Mouse (Mus musculus): Measurements from ENCODE around the gene Snx7. TPM values are rescaled to one million over a fixed set of nuclear protein-coding genes. Genes with fewer than 3 reads are reported as not detected.

The Snx7 gene
- polyA plus RNA-seq, 1 experiment, result 28.3 TPM

DNA sequence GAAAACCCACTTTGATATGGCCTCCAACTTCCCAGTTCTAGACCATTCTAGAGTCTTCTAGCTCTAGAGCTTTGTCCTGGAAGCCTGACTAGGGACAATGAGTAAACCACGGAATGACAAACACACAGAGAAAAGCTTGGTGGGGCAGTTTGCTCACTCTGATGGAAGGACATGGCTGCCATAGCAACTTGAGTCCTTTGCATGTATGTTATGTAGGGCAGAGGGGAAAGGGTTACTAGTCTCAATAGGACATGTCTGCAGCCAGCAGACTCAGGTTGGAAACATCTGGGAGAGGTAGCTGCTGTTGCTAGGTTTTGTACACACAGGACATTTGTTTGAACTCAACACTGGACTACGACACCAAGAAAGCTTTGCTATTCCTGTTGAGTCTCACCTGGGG is 77.5 kb downstream of the Snx7 start:
- H3K27me3 ChIP-seq (ENCODE audit: control insufficient read depth, insufficient read depth, insufficient read length), result no peaks in the 10 kb centered on the region
- H3ac ChIP-seq (ENCODE audit: control insufficient read depth, insufficient read length), result no peak overlapping the region
- no peak for TF ChIP-seq POLR2AphosphoS2 (IDR thresholded peaks at IDR 0.05; ENCODE audit: insufficient read length, low read depth)
- no peak for TF ChIP-seq E2F4 (IDR thresholded peaks at IDR 0.05; ENCODE audit: insufficient read depth)
- TF ChIP-seq USF1 (IDR thresholded peaks at IDR 0.05; ENCODE audit: low read depth), result no peak
- no peak for TF ChIP-seq TCF3 (IDR thresholded peaks at IDR 0.05; ENCODE audit: insufficient read length, low read depth)
- TF ChIP-seq SRF (IDR thresholded peaks at IDR 0.05; ENCODE audit: control insufficient read depth, insufficient read length, low read depth), result no peak
- TF ChIP-seq MAX (IDR thresholded peaks at IDR 0.05; ENCODE audit: low read depth), result no peak
- no peak for TF ChIP-seq TCF12 (IDR thresholded peaks at IDR 0.05; ENCODE audit: insufficient read depth, poor library complexity, severe bottlenecking)
- TF ChIP-seq CEBPB (IDR thresholded peaks at IDR 0.05; ENCODE audit: insufficient read depth, poor library complexity, severe bottlenecking), result no peak
- no peak for TF ChIP-seq POLR2A (IDR thresholded peaks at IDR 0.05; ENCODE audit: insufficient read length, low read depth)
- TF ChIP-seq MYOD1 (IDR thresholded peaks at IDR 0.05; ENCODE audit: control insufficient read depth in 1 of 3, insufficient read length in 2 of 3, low read depth in 2 of 3), result no peak
- H3K79me2 ChIP-seq (ENCODE audit: control insufficient read depth, insufficient read depth), result no peaks in the 10 kb centered on the region
- H3K4me2 ChIP-seq (ENCODE audit: low read depth), result no peak overlapping the region
- H3K36me3 ChIP-seq (ENCODE audit: control insufficient read depth, insufficient read depth), result no peaks in the 10 kb centered on the region
- no peak overlapping the region for H3K4me3 ChIP-seq

DNA sequence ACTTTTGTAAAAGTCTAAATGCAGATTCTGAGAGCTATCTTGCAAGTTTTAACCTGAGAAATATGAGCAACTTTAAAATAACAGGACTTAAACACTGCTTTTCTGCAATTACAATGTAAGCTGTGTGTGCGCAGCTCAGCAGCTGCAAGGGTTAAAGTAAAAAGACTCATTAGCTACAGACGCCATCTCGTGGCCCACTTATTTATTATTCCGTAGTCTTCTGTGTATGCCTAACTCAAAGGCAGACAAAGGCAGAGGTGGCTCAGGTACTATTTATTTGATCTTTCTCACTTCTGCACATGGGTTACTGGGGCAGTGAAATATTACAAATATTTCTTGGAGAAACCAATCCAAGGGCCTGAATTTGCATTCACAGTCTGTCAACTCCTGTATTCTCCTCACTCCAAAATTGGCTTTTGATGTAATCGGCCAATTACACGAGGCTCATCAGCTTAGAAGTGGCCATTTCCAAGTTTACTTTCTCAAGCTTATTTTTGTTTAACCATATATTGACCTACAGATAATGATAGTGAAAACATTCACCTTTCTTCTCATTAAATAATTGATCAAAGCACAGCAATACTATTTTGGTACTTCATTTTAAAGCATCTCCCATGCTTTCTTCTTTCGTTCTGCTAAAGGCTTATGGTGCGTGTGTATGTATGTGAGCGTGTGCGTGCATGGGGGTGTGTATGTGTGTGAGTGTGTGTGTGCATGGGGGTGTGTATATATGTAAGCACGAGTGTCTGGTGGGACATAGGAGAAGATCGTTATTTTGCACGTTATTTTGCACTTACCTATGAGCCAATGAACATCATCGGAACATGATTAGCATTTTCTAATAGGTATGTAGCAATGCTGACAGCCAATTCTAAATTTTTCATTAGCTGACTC is 79.7 kb downstream of the Snx7 start:
- TF ChIP-seq TCF12 (IDR thresholded peaks at IDR 0.05; ENCODE audit: insufficient read depth, poor library complexity, severe bottlenecking), result no peak
- no peak for TF ChIP-seq REST (IDR thresholded peaks at IDR 0.05; ENCODE audit: insufficient read depth, insufficient read length)
- no peak for TF ChIP-seq POLR2AphosphoS2 (IDR thresholded peaks at IDR 0.05; ENCODE audit: insufficient read length, low read depth)
- no peak for TF ChIP-seq MYOG (IDR thresholded peaks at IDR 0.05; ENCODE audit: control insufficient read depth in 1 of 3, insufficient read depth in 1 of 3, insufficient read length in 2 of 3, low read depth in 2 of 3)
- no peak for TF ChIP-seq TCF3 (IDR thresholded peaks at IDR 0.05; ENCODE audit: insufficient read length, low read depth)
- TF ChIP-seq POLR2A (IDR thresholded peaks at IDR 0.05; ENCODE audit: insufficient read length, low read depth), result no peak
- TF ChIP-seq MAX (IDR thresholded peaks at IDR 0.05; ENCODE audit: low read depth), result no peak
- TF ChIP-seq E2F4 (IDR thresholded peaks at IDR 0.05; ENCODE audit: insufficient read depth), result no peak
- TF ChIP-seq CEBPB (IDR thresholded peaks at IDR 0.05; ENCODE audit: insufficient read depth, poor library complexity, severe bottlenecking), result no peak
- TF ChIP-seq USF1 (IDR thresholded peaks at IDR 0.05; ENCODE audit: low read depth), result no peak
- TF ChIP-seq SRF (IDR thresholded peaks at IDR 0.05; ENCODE audit: control insufficient read depth, insufficient read length, low read depth), result no peak
- TF ChIP-seq MYOD1 (IDR thresholded peaks at IDR 0.05; ENCODE audit: control insufficient read depth in 1 of 3, insufficient read length in 2 of 3, low read depth in 2 of 3), result no peak
- H3K36me3 ChIP-seq (ENCODE audit: control insufficient read depth, insufficient read depth), result no peaks in the 10 kb centered on the region

GRCm38 (mm10) chr3:117787247-117787646 is 81.5 kb downstream of the Snx7 start:
- no peak for TF ChIP-seq CEBPB (IDR thresholded peaks at IDR 0.05; ENCODE audit: insufficient read depth, poor library complexity, severe bottlenecking)
- no peak for TF ChIP-seq TCF3 (IDR thresholded peaks at IDR 0.05; ENCODE audit: insufficient read length, low read depth)
- TF ChIP-seq USF1 (IDR thresholded peaks at IDR 0.05; ENCODE audit: low read depth), result no peak

More for the DNA sequence above, 79.7 kb downstream of the Snx7 start:
- no peaks in the 10 kb centered on the region for H3K79me2 ChIP-seq (ENCODE audit: control insufficient read depth, insufficient read depth)
- no peak overlapping the region for H3ac ChIP-seq (ENCODE audit: control insufficient read depth, insufficient read length)
- H3K4me3 ChIP-seq, result no peak overlapping the region
- no peaks in the 10 kb centered on the region for H3K27me3 ChIP-seq (ENCODE audit: control insufficient read depth, insufficient read depth, insufficient read length)
- H3K4me2 ChIP-seq (ENCODE audit: low read depth), result no peak overlapping the region

GRCm38 (mm10) chr3:117752151-117752757 is 116.5 kb downstream of the Snx7 start:
- H3K27me3 ChIP-seq (ENCODE audit: control insufficient read depth, insufficient read depth, insufficient read length), result no peaks in the 10 kb centered on the region
- TF ChIP-seq POLR2AphosphoS2 (IDR thresholded peaks at IDR 0.05; ENCODE audit: insufficient read length, low read depth), result no peak
- no peak for TF ChIP-seq TCF3 (IDR thresholded peaks at IDR 0.05; ENCODE audit: insufficient read length, low read depth)
- no peak for TF ChIP-seq E2F4 (IDR thresholded peaks at IDR 0.05; ENCODE audit: insufficient read depth)
- TF ChIP-seq SRF (IDR thresholded peaks at IDR 0.05; ENCODE audit: control insufficient read depth, insufficient read length, low read depth), result no peak
- no peak for TF ChIP-seq USF1 (IDR thresholded peaks at IDR 0.05; ENCODE audit: low read depth)
- TF ChIP-seq REST (IDR thresholded peaks at IDR 0.05; ENCODE audit: insufficient read depth, insufficient read length), result no peak
- no peak for TF ChIP-seq POLR2A (IDR thresholded peaks at IDR 0.05; ENCODE audit: insufficient read length, low read depth)
- no peak for TF ChIP-seq MYOD1 (IDR thresholded peaks at IDR 0.05; ENCODE audit: control insufficient read depth in 1 of 3, insufficient read length in 2 of 3, low read depth in 2 of 3)
- no peaks in the 10 kb centered on the region for H3K79me2 ChIP-seq (ENCODE audit: control insufficient read depth, insufficient read depth)
- H3ac ChIP-seq (ENCODE audit: control insufficient read depth, insufficient read length), result no peak overlapping the region
- no peak overlapping the region for H3K4me3 ChIP-seq
- H3K36me3 ChIP-seq (ENCODE audit: control insufficient read depth, insufficient read depth), result no peaks in the 10 kb centered on the region
- no peak overlapping the region for H3K4me2 ChIP-seq (ENCODE audit: low read depth)

More at GRCm38 (mm10) chr3:117787247-117787646, 81.5 kb downstream of the Snx7 start:
- Histone ChIP-seq H3K4me2 (ENCODE audit: low read depth) (no peak overlapping the region), H3K79me2 (ENCODE audit: control insufficient read depth, insufficient read depth) (no peaks in the 10 kb centered on the region), H3K36me3 (ENCODE audit: control insufficient read depth, insufficient read depth) (no peaks in the 10 kb centered on the region), H3K4me3 (no peak overlapping the region), H3ac (ENCODE audit: control insufficient read depth, insufficient read length) (no peak overlapping the region), H3K27me3 (ENCODE audit: control insufficient read depth, insufficient read depth, insufficient read length) (no peaks in the 10 kb centered on the region)
